Comparison of ENCODE assay signal across 16 mouse cellular contexts in the genomic region with DNA sequence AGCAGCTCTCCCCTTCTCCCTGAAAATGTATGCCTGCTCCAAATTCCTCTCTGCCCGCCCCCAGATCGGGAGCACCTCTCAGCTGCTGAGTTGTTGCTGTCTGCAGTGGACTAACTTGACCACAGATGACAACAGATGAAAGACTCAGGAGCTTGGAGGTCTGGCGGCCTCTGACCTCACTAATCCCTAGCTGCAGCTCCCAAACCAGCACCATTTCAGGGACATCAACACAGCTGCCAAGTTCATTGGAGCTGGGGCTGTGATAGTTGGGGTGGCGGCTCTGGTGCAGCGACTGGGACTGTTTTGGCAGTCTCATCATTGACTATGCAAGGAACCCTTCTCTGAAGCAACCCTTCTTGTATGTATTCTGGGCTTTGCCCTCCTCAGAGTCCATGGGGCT. TPM values are rescaled to one million over a fixed set of nuclear protein-coding genes. Genes with fewer than 3 reads are reported as not detected.
A peak's percentile ranks its signal among the peaks of the same experiment; 100 is the strongest.
DNase-seq lines count a peak whose midpoint lies in the region; ATAC-seq lines count a peak whose summit lies in the region.
"Had no signal": no experiment of that assay in that cellular context is flagged by ENCODE, and none has a peak within 500 bp of the region (broad histone marks: within the 10 kb centered on the region; RNA-seq: fewer than 3 reads in every experiment).

No protein-coding gene starts in this region.

- H3K4me3 ChIP-seq in megakaryocyte, embryonic 14.5 days (replicated peaks): peak overlapping the region; percentile 53
- H3K4me3 ChIP-seq: forebrain, embryonic 10.5 days; heart, adult 2 months had no signal

- peaks cover 49% of the 10 kb centered on the region for H3K36me3 ChIP-seq in megakaryocyte, embryonic 14.5 days (replicated peaks; ENCODE audit: low read length)

- no peaks in the 10 kb centered on the region for H3K9me3 ChIP-seq in megakaryocyte, embryonic 14.5 days
- H3K9me3 ChIP-seq: forebrain, embryonic 10.5 days had no signal

- no peak for ATAC-seq in megakaryocyte, adult 5-6 weeks (ENCODE audit: poor library complexity, severe bottlenecking)
- ATAC-seq: Patski had no signal

- peak; percentile 32 for DNase-seq in adrenal gland, postnatal 10 days
- peak; percentile 4 for DNase-seq in embryo, embryonic 11 days
- peak; percentile 50 for DNase-seq in retina, postnatal 1 day
- no peak for DNase-seq in urinary bladder, postnatal 4 days (ENCODE audit: low spot score in 2 of 2)
- DNase-seq in spleen, postnatal 36 days (ENCODE audit: low spot score in 2 of 2): no peak
- DNase-seq: cerebellum, adult 2 months; heart, adult 2 months; heart, postnatal 36 days; layer of hippocampus, adult 9-11 months; lung, adult 18-20 months; right cerebral cortex, postnatal 25 days; thymus, adult 18-20 months had no signal

- peaks cover 39% of the 10 kb centered on the region for H3K4me1 ChIP-seq in megakaryocyte, embryonic 14.5 days

- no peaks in the 10 kb centered on the region for H3K27me3 ChIP-seq in megakaryocyte, embryonic 14.5 days (replicated peaks)
- H3K27me3 ChIP-seq: Patski had no signal

RNA-seq across cellular contexts. Expression of a gene that starts 44.8 kb away (rescaled TPM):
- polyA plus RNA-seq in megakaryocyte, embryonic 14.5 days (2012; ENCODE audit: insufficient read depth, low replicate concordance): 5.5 TPM in 1 of 2 replicates, not detected in the other
- 24.9 and 27.3 TPM in 2 replicates for total RNA-seq in megakaryocyte, adult 5-6 weeks (2015)
- 22.0 and 45.3 TPM in 2 replicates for total RNA-seq in megakaryocyte, adult 5-6 weeks (2017)
- total RNA-seq in adrenal gland, postnatal 10 days (2021): 10 to 100 TPM; 25.3 to 29.1 TPM

Comparison
In these comparisons a context has a peak if more than half of its experiments do, and no peak if none do; other contexts are left out.
1. DNase-seq: peak in adrenal gland, postnatal 10 days (single experiment), embryo, embryonic 11 days (single experiment) and retina, postnatal 1 day (single experiment); none in urinary bladder, postnatal 4 days (0 of 2) and spleen, postnatal 36 days (0 of 2).